Mouse (Mus musculus) embryo, embryonic 10 days (tissue): ENCODE results near the gene Ift43.

Experiments
- DNase-seq: peaks from one replicate; pipeline ENCODE4 v3.0.0-alpha.2; 2015; ENCODE audit warnings: low spot score

The Ift43 gene

GRCm38 (mm10) chr12:86174369-86174768 is 92.0 kb downstream of the Ift43 start:
- no peak for DNase-seq

GRCm38 (mm10) chr12:86175476-86175942 is 93.2 kb downstream of the Ift43 start:
- DNase-seq, result no peak

GRCm38 (mm10) chr12:86176675-86177339 is 94.5 kb downstream of the Ift43 start:
- no peak for DNase-seq

GRCm38 (mm10) chr12:86179266-86179665 is 96.9 kb downstream of the Ift43 start:
- no peak for DNase-seq

- DNase-seq, result peak; percentile 57
These were observed 99.0 kb downstream of the Ift43 start for GRCm38 (mm10) chr12:86181320-86181751.

GRCm38 (mm10) chr12:86181879-86182278 is 99.5 kb downstream of the Ift43 start:
- no peak for DNase-seq

- no peak for DNase-seq
These were observed 100.1 kb downstream of the Ift43 start for GRCm38 (mm10) chr12:86182414-86182813.

GRCm38 (mm10) chr12:86188161-86188560 is 105.8 kb downstream of the Ift43 start:
- DNase-seq, result peak; percentile 31

- DNase-seq, result peak; percentile 67
These were observed 107.4 kb downstream of the Ift43 start for GRCm38 (mm10) chr12:86189601-86190323.

GRCm38 (mm10) chr12:86192036-86192449 is 109.7 kb downstream of the Ift43 start:
- no peak for DNase-seq

GRCm38 (mm10) chr12:86196944-86197343 is 114.6 kb downstream of the Ift43 start:
- no peak for DNase-seq

GRCm38 (mm10) chr12:86203443-86204057 is 121.2 kb downstream of the Ift43 start:
- DNase-seq, result peak; percentile 61

- peak; percentile 11 for DNase-seq
These were observed 128.8 kb downstream of the Ift43 start for GRCm38 (mm10) chr12:86211099-86211520.
